Mouse (Mus musculus): Measurements from ENCODE around the gene Rnf114. TPM values are rescaled to one million over a fixed set of nuclear protein-coding genes. Genes with fewer than 3 reads are reported as not detected.

Gene Rnf114
- polyA plus RNA-seq, 1 experiment from 2014 or later = 39.5 TPM

DNA sequence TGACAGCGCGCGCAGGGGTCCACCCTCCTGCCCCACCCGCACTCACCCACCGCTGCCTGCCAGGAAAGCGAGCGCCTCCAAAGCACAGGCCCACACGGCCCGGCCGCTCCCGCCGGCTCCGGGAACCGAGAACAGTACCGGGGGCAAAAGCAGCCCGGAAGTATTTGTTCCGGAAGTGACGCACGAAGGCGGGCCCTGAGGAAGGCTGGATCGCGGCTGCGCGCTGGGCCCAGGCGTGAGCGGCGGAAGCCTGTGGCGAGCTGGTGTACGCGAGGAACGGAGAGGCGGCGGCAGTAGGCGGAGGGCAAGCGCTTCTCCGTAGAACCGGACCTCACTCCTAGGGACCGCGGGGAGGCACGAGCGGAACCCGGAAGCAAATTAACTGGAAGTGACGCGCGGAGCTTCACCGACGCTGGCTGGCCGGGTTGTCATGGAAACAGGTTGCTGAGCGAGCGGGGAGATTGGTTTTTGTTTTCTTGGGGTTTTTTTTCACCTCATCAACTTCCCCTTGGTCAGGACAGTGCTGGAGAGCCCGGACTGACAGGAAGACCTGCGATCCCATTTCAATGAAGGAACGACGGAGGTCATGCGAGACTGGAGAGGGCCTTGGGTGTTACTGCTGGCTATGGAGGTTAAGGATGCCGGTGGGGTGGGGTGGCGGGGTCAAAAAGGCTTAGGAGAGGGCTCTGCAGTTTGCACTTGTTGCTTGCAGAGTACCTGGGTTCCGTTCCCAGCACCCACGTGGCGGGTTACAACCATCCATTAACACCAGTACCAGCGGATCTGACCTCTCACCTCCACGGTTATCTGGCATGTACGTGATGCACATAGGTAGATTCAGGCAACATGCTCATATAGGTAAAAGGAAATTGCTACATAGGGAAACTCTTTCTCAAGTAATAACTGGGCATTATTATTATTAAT, 530 bp downstream of the Rnf114 start, which contains the start of gene Spata2:
Spata2 (minus strand) TSS at position 175 of the 924 bp plus-strand sequence.
- Histone ChIP-seq H3K9me3 (ENCODE audit: low read length) (no peaks in the 10 kb centered on the region), H3K36me3 (replicated peaks; ENCODE audit: insufficient read depth, low read length) (0 out of 2 replicates have a peak, but pooled peaks cover 5% of the 10 kb centered on the region), H3K4me2 (ENCODE audit: low read depth, low read length) (peak within 1 kb of the TSS; percentile 96), H3K27ac (ENCODE audit: low read depth) (peak within 1 kb of the TSS; percentile 96), H3K4me3 (ENCODE audit: low read depth, low read length) (peak within 1 kb of the TSS; percentile 91), H3K27me3 (ENCODE audit: insufficient read depth, low read length) (no peaks in the 10 kb centered on the region), H3K4me1 (ENCODE audit: insufficient read depth) (peaks cover 25% of the 10 kb centered on the region), H3K9ac (replicated peaks) (peak within 1 kb of the TSS; percentile 93)
- DNase-seq = peak; percentile 95
- WGBS (ENCODE audit: insufficient replicate concordance) = 1% methylated on average over 60 of the region's 63 CpGs
- peak; percentile 92 for ATAC-seq
- TF ChIP-seq CTCF (IDR thresholded peaks at IDR 0.05; ENCODE audit: low read depth) (no peak), EP300 (IDR thresholded peaks at IDR 0.05; ENCODE audit: low read depth) (peak; percentile 21; the same call in 1 of the 2 replicates)

DNA sequence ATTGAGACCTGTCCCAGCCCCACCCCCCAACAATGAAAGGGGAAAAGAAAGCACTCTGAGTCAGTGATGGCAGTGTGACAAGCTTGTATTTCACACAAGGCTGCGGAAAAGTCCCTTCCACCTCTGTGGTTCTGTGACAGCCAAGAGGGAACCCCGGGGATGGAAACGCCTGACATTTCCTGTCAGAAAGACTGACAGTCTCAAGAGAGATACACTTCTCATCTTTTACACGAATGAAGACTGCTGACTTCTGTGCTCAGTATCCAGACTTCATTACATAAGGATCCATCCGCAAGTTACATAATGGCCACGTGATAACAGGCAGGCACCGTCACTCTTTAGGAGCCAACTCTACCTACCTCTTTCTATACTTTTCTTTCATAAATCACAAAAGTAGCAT, 4.0 kb downstream of the Rnf114 start:
- no peak for DNase-seq
- Histone ChIP-seq H3K9me3 (ENCODE audit: low read length) (no peaks in the 10 kb centered on the region), H3K27ac (ENCODE audit: low read depth) (no peak overlapping the region), H3K9ac (replicated peaks) (no peak overlapping the region), H3K27me3 (ENCODE audit: insufficient read depth, low read length) (no peaks in the 10 kb centered on the region), H3K4me2 (ENCODE audit: low read depth, low read length) (no peak overlapping the region), H3K4me3 (ENCODE audit: low read depth, low read length) (no peak overlapping the region), H3K36me3 (replicated peaks; ENCODE audit: insufficient read depth, low read length) (no peaks in the 10 kb centered on the region), H3K4me1 (ENCODE audit: insufficient read depth) (peaks cover 13% of the 10 kb centered on the region)
- WGBS (ENCODE audit: insufficient replicate concordance) = 59% methylated on average over 7 of the region's 7 CpGs
- TF ChIP-seq CTCF (IDR thresholded peaks at IDR 0.05; ENCODE audit: low read depth) = no peak
- no peak for TF ChIP-seq EP300 (IDR thresholded peaks at IDR 0.05; ENCODE audit: low read depth)
- no peak for ATAC-seq

DNA sequence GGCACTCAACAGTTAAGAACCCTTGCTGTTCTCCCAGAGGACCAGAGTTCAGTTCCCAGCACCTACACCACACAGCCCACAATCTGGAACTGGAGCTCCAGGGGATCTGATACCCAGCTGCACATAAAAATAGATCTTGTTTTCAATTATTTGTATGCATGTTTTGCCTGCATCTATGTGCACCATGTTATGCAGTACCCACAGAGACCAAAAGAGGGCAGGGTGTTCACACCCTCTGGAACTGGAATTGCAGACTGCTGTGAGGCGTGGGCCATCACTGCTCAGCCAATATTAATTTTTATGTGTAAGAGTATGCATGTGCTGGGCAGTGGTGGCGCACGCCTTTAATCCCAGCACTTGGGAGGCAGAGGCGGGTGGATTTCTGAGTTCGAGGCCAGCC, 4.8 kb downstream of the Rnf114 start:
- Histone ChIP-seq H3K4me3 (ENCODE audit: low read depth, low read length) (no peak overlapping the region), H3K4me1 (ENCODE audit: insufficient read depth) (peaks cover 8% of the 10 kb centered on the region), H3K9ac (replicated peaks) (no peak overlapping the region), H3K27ac (ENCODE audit: low read depth) (no peak overlapping the region), H3K36me3 (replicated peaks; ENCODE audit: insufficient read depth, low read length) (no peaks in the 10 kb centered on the region), H3K4me2 (ENCODE audit: low read depth, low read length) (no peak overlapping the region), H3K27me3 (ENCODE audit: insufficient read depth, low read length) (no peaks in the 10 kb centered on the region), H3K9me3 (ENCODE audit: low read length) (no peaks in the 10 kb centered on the region)
- TF ChIP-seq CTCF (IDR thresholded peaks at IDR 0.05; ENCODE audit: low read depth) (peak; percentile 83), EP300 (IDR thresholded peaks at IDR 0.05; ENCODE audit: low read depth) (no peak)
- ATAC-seq (no peak), DNase-seq (peak; percentile 74)
- 68% methylated on average over 5 of the region's 5 CpGs for WGBS (ENCODE audit: insufficient replicate concordance)

DNA sequence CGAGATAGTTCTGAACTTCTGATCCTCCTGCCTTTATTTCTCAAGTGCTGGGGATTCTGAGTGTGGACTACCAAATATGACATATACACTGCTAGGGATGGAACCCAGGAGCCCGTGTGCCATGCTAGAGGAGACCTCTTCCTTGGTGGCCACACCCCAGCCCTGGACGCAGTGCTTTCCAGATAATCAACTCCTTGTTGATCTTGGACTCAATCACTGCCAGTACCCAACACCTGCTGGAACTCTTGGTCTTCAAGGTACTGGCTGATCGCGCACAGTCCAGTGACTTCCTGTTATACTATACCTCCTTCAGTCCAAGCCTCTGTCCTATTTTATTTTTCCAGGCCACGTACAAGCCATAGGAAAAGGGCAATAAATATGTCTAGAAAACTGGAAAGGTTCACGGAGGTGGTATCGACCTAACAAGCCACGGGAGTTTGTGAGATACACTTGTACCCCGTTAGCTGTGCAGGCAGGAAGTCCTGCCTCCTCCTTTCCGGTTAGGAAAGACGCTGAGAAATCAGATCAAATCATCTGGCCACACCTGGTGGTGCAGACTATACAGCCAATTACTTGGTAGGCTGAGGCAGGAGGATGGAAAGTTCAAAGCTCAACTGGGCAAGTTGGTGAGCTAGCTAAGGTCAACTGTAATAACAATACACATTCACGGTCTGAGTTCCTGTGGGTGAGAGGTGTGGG, 10.3 kb downstream of the Rnf114 start:
- Histone ChIP-seq H3K36me3 (replicated peaks; ENCODE audit: insufficient read depth, low read length) (peaks cover 15% of the 10 kb centered on the region), H3K4me3 (ENCODE audit: low read depth, low read length) (peak overlapping the region; percentile 98), H3K27me3 (ENCODE audit: insufficient read depth, low read length) (no peaks in the 10 kb centered on the region), H3K9me3 (ENCODE audit: low read length) (no peaks in the 10 kb centered on the region), H3K4me2 (ENCODE audit: low read depth, low read length) (peak overlapping the region; percentile 91), H3K27ac (ENCODE audit: low read depth) (peak overlapping the region; percentile 88), H3K4me1 (ENCODE audit: insufficient read depth) (peaks cover 41% of the 10 kb centered on the region), H3K9ac (replicated peaks) (peak overlapping the region; percentile 89)
- 33% methylated on average over 13 of the region's 13 CpGs for WGBS (ENCODE audit: insufficient replicate concordance)
- no peak; the same call in 1 of the 2 replicates for TF ChIP-seq CTCF (IDR thresholded peaks at IDR 0.05; ENCODE audit: low read depth)
- TF ChIP-seq EP300 (IDR thresholded peaks at IDR 0.05; ENCODE audit: low read depth) = no peak
- no peak for DNase-seq
- ATAC-seq = peak; percentile 58

DNA sequence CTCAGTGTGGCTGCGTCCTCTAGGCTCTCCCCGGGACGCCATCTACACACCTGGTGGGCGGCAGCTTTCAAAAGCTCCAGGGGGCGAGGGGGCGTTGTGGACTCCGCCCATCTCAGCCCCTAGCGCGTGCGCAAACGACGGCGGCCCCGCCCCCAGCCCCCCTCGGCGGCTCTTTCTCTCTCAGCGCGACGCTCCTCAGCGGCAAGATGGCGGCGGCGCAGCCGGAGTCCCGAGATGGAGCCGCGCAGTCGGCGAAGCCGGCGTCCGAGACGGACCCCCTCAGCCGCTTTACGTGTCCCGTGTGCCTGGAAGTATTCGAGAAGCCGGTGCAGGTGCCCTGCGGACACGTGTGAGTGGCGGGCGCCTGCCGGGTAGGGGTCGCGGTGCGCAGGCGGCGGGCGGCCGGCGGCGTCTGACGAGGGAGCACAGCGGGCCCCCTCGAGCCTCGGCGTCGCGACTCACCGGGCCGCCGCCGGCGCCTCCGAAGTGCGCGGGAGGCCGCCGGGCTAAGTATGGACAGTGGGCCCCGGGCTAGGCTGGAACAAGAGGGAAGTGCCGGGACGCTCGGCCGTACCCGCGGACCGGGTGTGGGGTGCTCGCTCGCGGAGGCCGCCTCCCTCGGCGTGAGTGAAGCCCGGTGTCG, 10.9 kb downstream of the Rnf114 start:
- H3K9me3 ChIP-seq (ENCODE audit: low read length) = no peaks in the 10 kb centered on the region
- H3K27ac ChIP-seq (ENCODE audit: low read depth) = peak overlapping the region; percentile 88
- WGBS (ENCODE audit: insufficient replicate concordance) = under 1% methylated on average over 79 of the region's 85 CpGs
- H3K27me3 ChIP-seq (ENCODE audit: insufficient read depth, low read length) = no peaks in the 10 kb centered on the region
- ATAC-seq (peak; percentile 72), DNase-seq (peak; percentile 91)
- peak overlapping the region; percentile 91 for H3K4me2 ChIP-seq (ENCODE audit: low read depth, low read length)
- H3K36me3 ChIP-seq (replicated peaks; ENCODE audit: insufficient read depth, low read length) = peaks cover 18% of the 10 kb centered on the region
- peak overlapping the region; percentile 89 for H3K9ac ChIP-seq (replicated peaks)
- H3K4me3 ChIP-seq (ENCODE audit: low read depth, low read length) = peak overlapping the region; percentile 98
- H3K4me1 ChIP-seq (ENCODE audit: insufficient read depth) = peaks cover 41% of the 10 kb centered on the region
- TF ChIP-seq CTCF (IDR thresholded peaks at IDR 0.05; ENCODE audit: low read depth) = no peak; the same call in none of the 2 replicates
- TF ChIP-seq EP300 (IDR thresholded peaks at IDR 0.05; ENCODE audit: low read depth) = no peak
